Mouse (Mus musculus): ENCODE results near the gene Tcf7l2.

Tcf7l2 gene

DNA sequence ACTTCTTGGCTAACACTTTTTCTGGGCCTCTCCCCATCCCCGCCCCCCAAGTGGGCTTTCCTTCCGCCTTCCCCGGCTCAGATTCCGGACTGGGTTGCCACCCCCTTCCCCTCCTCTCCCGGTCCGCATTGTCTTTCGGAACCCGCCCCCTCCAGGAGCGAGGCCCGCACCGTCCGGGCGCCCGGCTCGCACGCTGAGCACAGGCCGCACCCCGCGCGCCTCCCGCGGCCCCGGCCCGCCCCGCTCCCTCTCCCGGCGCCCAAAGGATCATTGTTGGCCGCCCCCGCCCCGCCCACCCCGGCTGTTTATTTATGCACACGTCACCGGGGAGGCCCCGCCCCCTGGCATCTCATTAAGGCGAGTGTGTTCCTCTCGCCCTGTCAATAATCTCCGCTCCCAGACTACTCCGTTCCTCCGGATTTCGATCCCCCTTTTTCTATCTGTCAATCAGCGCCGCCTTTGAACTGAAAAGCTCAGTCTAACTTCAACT is at the start of gene Tcf7l2:
Gene Tcf7l2, plus strand, starts transcription at position 382 of the 490 bp plus-strand sequence.
- no peak for DNase-seq (ENCODE audit: extremely low read depth, low read depth)

GRCm38 (mm10) chr19:55694651-55695050 is 47.0 kb upstream of the Tcf7l2 start:
- DNase-seq (ENCODE audit: extremely low read depth, low read depth) = no peak

GRCm38 (mm10) chr19:55695418-55695817 is 46.2 kb upstream of the Tcf7l2 start:
- no peak for DNase-seq (ENCODE audit: extremely low read depth, low read depth)

DNA sequence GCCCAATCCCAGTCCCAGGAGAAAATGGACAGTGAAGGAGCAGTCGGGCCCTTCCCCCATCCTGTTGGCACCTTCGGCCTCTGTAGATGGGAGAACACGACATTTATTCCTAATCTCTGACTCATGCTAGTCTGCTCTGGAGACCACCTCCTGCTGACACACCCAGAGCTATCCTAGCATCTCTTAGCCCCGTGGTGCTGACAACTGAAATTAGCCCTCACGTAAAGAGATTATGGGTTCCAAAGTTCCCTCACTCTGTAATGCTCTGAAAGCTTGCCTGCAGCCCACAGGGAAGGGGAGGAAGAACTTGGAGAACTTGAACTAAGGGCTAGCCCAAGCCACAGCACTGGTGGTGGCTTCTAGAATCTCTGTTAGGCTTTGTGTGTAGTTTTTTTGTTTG is 42.7 kb upstream of the Tcf7l2 start:
- DNase-seq (ENCODE audit: extremely low read depth, low read depth) = no peak

GRCm38 (mm10) chr19:55700214-55700568 is 41.4 kb upstream of the Tcf7l2 start:
- no peak for DNase-seq (ENCODE audit: extremely low read depth, low read depth)

- peak; percentile 46 for DNase-seq (ENCODE audit: extremely low read depth, low read depth)
These were observed 40.9 kb upstream of the Tcf7l2 start for GRCm38 (mm10) chr19:55700569-55701282.

DNA sequence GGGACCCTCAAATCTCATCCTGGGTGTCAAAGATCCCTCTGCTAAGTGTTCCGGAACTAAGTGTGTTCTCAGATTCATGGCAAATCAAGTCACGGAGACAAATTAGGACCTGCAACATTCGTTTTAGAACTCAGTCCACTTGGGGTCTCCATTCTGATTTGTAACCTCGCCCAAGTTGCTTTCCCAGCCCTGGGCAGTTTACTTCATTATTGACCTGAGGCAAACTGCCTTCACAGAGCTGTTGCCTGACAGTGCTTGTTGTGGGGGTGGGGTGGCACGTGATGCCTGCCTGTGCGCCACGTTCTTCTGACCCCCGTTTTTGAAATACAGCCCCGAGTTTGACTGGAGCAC is 40.4 kb upstream of the Tcf7l2 start:
- no peak for DNase-seq (ENCODE audit: extremely low read depth, low read depth)

DNA sequence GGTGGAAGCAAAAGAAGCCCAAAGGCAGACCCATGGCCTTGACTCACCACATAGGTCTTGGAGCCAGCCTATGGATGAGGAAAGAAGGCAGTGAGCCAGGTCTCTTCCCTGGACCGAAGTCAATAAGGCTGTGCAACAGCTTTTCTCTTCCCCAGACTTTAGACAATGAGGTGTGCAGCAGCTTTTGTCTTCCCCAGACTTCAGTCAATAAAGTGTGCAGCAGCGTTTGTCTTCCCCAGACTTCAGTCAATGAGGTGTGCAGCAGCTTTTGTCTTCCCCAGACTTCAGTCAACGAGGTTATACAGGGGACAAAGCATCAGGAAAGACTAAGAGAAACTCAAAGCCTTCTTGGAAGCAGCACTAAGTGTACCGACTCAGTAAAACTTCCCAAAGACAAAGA is 39.5 kb upstream of the Tcf7l2 start:
- DNase-seq (ENCODE audit: extremely low read depth, low read depth) = no peak

DNA sequence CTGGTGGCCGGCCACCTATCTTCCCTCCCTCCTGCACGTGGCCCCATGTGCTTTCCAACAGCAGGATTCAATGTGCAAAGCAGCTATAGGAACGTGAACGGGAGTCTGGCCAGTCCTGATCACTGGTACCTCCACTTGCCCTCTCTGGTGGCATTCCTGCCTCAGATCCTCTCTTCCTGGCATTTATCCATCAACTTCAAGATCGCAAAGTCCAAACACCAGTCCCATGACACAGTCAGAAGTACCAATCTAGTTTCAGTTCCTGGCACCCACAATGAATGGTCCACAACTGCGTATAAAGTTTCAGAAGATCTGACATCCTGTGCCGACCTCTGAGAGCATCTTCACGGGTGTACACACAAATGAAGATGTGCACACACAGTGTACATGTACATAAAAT is 38.9 kb upstream of the Tcf7l2 start:
- no peak for DNase-seq (ENCODE audit: extremely low read depth, low read depth)

DNA sequence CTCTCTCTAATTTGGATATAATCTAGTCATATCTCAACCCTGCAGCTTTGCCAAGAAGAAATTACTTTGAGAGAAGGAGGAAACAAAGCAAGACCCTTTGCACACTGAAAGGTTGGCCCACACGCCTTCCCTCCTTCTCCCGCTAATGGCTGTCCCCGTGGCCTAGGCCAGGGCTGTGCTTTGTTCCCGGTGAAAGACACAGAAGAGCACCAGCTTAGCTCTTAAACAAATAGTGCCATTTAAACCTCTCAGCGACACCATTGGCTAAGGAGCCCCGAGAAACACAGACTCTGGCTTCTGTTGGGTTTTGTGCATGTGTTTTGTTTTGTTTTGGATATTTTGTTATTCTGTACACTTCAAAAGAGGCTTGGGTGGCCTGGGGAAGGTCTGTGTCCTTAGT is 37.5 kb upstream of the Tcf7l2 start:
- no peak for DNase-seq (ENCODE audit: extremely low read depth, low read depth)

- no peak for DNase-seq (ENCODE audit: extremely low read depth, low read depth)
These were observed 35.3 kb upstream of the Tcf7l2 start for GRCm38 (mm10) chr19:55706300-55706699.

GRCm38 (mm10) chr19:55706806-55707205 is 34.8 kb upstream of the Tcf7l2 start:
- DNase-seq (ENCODE audit: extremely low read depth, low read depth) = no peak

- no peak for DNase-seq (ENCODE audit: extremely low read depth, low read depth)
These were observed 33.5 kb upstream of the Tcf7l2 start for GRCm38 (mm10) chr19:55708031-55708554.

GRCm38 (mm10) chr19:55710841-55711240 is 30.8 kb upstream of the Tcf7l2 start:
- no peak for DNase-seq (ENCODE audit: extremely low read depth, low read depth)

DNA sequence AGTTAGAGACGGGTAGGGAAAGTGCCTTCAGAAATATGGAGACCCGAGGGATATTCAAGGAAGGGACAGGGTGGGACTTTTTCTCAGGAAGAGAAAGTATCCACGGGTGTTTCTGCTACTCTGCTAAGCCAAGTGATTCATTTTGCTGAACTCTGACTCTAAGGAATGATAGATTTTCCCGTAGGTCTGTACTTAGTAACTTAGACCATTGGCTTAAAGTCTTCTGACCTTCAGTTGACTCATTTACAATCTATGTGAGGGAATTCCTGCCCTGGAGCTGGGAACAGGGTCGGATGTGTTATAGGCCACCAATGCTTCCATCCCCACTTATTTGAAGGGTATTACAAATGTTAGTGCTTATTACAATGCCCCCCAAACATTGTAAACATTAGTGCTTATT is 29.9 kb upstream of the Tcf7l2 start:
- no peak for DNase-seq (ENCODE audit: extremely low read depth, low read depth)

DNA sequence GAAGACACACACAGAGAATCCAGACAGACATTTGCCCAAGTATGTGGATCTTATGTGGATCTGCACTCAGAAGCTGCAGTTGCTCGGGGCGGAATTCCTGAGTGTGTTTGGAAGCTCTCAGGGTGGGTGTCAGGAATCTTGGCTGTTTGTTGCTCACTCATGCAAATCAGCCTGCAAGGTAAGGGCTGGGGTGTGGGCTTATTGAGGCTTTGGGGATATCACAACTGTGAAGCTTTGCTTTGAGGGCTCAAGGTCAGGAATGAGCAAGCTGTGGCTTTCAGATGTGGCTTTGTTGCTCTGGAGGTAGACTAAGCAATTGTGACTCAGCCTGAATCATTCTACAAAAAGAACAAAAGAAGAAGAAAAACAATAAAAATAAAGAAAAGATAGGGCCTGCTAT is 28.9 kb upstream of the Tcf7l2 start:
- DNase-seq (ENCODE audit: extremely low read depth, low read depth) = no peak

- DNase-seq (ENCODE audit: extremely low read depth, low read depth) = no peak
These were observed 27.6 kb upstream of the Tcf7l2 start for GRCm38 (mm10) chr19:55714015-55714414.

GRCm38 (mm10) chr19:55714665-55715064 is 27.0 kb upstream of the Tcf7l2 start:
- no peak for DNase-seq (ENCODE audit: extremely low read depth, low read depth)

DNA sequence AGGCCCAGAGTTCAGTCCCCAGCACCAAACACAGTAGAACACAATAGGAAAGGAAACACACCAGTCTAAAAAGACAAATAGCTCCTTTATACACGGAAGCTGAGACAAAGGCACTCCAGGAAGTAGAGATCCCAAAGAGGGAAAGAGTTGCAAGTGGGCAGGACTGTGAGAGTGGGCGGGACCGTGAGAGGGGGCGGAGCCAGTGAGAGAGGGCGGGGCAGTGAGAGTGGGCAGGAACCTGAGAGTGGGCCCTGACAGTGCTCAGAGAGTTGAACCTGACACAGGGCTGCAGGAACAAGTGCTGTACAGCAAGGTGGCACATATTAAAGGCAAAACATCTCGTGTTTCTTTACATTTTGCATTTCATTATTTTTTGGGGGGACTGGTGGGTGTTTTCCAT is 22.5 kb upstream of the Tcf7l2 start:
- no peak for DNase-seq (ENCODE audit: extremely low read depth, low read depth)

GRCm38 (mm10) chr19:55719524-55720408 is 21.9 kb upstream of the Tcf7l2 start:
- no peak for DNase-seq (ENCODE audit: extremely low read depth, low read depth)

DNA sequence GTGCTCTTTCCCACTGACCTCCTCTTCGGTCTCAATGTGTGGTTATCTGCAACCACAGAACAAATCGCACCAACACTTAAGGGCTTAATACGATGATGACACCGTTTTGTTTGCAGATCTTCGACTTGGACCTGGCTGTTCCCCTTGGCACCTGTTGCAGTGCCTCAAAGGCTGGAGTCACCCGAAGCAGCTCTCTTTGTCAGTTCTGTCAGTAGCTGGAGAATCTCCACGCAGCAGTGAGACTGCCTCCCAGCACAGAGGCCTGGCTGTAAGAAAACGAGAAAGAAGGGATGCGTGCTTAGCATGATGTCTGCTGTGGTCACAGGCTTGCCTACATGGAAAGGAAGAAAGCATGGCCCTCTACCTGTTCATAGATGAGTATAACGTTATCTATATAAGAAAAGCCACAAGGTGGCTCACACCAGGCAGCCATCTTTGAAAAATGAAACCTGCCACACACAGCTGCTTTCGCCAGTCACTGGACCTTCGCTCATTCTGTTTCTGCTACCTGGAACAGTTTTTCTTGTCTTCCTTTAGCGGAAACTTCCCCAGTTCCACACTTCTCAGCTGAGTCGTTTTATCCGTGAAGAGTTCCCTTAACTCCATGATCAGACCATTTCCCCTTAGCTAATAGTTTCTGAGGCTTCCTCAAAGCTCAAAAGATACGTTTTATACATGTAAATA is 21.1 kb upstream of the Tcf7l2 start:
- no peak for DNase-seq (ENCODE audit: extremely low read depth, low read depth)

DNA sequence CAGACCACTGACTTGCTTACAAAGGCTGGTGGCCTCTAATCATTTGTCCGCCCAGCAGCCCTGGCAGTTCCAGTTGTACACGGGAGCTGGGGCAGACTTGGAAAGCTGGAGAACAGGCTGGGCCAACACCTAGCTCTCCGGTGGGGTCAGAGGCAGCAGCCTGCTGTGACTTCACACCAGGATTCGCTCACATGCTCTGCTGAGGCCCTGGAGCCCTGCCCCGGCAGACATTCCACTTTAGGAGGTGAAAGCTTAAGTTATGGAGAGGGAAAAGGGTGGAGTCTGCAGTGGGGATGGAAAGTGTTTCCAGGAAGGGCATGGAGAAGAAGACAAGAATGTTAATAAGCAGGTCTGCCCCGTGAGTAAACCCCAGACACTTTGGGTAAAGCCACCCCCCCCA is 19.2 kb upstream of the Tcf7l2 start:
- DNase-seq (ENCODE audit: extremely low read depth, low read depth) = no peak
